Mouse (Mus musculus): ENCODE results near the gene Olfr872.
"Not testable (repeated sequence)": the region's sequence is repeated elsewhere in the genome, so short reads cannot be mapped to it uniquely, and the experiment has no call there.

GRCm38 (mm10) chr9:20203413-20203984 lies 33.4 kb upstream of the Olfr872 start:
- not testable (repeated sequence) for TF ChIP-seq CTCF (IDR thresholded peaks at IDR 0.05; ENCODE audit: borderline replicate concordance, control insufficient read depth, extremely low read depth, insufficient read depth, low read length, poor library complexity); POLR2A (IDR thresholded peaks at IDR 0.05; ENCODE audit: control insufficient read depth, extremely low read depth, insufficient read depth, low read length, poor library complexity)

Measured in thymus, adult 2 months (tissue).